Mouse (Mus musculus) intestine, embryonic 15.5 days (tissue): Measurements from ENCODE around the gene Atp10a. TPM values are rescaled to one million over a fixed set of nuclear protein-coding genes. Genes with fewer than 3 reads are reported as not detected.

Experiments used
- ATAC-seq: fragments of 200-750 bp; cut with Nextera tagmentation; 2 replicates; pipeline ENCODE4 v1.8.0; 2017; ENCODE audit warnings: moderate TSS enrichment, moderate library complexity
- H3K27ac ChIP-seq: fragments of 300-500 bp; sonication (generic); 2 replicates; pipeline ENCODE4 v1.5.1; 2015; ENCODE audit warnings: mild to moderate bottlenecking, inconsistent platforms
- H3K27me3 ChIP-seq: fragments of 300-500 bp; sonication (generic); replicated peaks from 2 replicates; pipeline ENCODE4 v1.6.1; 2015; ENCODE audit warnings: inconsistent platforms
- H3K36me3 ChIP-seq: fragments of 300-500 bp; sonication (generic); 2 replicates; pipeline ENCODE4 v1.6.1; 2015; ENCODE audit warnings: inconsistent platforms
- H3K4me1 ChIP-seq: fragments of 300-500 bp; sonication (generic); replicated peaks from 2 replicates; pipeline ENCODE4 v1.6.1; 2015; ENCODE audit warnings: inconsistent platforms
- H3K4me2 ChIP-seq: fragments of 300-500 bp; sonication (generic); replicated peaks from 2 replicates; pipeline ENCODE4 v1.6.1; 2015; ENCODE audit warnings: mild to moderate bottlenecking, inconsistent platforms
- H3K4me3 ChIP-seq: fragments of 300-500 bp; sonication (generic); replicated peaks from 2 replicates; pipeline ENCODE4 v1.5.1; 2015; ENCODE audit warnings: inconsistent platforms
- H3K9ac ChIP-seq: fragments of 300-500 bp; sonication (generic); 2 replicates; pipeline ENCODE4 v1.6.1; 2015; ENCODE audit warnings: inconsistent platforms
- H3K9me3 ChIP-seq: fragments of 300-500 bp; sonication (generic); 2 replicates; pipeline ENCODE4 v1.6.1; 2016; ENCODE audit warnings: inconsistent platforms
- WGBS: fragments of 180-500 bp; shearing (Covaris S2); methylation state at CpG from one replicate; pipeline ENCODE4 v1.1.7; 2015; 5-methylcytosine and 5-hydroxymethylcytosine counted together
- polyA plus RNA-seq: library from polyadenylated mRNA; unstranded; fragments of >200 nt; fragmentation: Nextera tagmentation; extraction: Ambion mirVana; gene quantifications from 2 replicates; pipeline ENCODE4 v1.2.1, GENCODE M21; 2015

Atp10a gene
- polyA plus RNA-seq, 1 experiment from 2014 or later = 2.9 TPM

DNA sequence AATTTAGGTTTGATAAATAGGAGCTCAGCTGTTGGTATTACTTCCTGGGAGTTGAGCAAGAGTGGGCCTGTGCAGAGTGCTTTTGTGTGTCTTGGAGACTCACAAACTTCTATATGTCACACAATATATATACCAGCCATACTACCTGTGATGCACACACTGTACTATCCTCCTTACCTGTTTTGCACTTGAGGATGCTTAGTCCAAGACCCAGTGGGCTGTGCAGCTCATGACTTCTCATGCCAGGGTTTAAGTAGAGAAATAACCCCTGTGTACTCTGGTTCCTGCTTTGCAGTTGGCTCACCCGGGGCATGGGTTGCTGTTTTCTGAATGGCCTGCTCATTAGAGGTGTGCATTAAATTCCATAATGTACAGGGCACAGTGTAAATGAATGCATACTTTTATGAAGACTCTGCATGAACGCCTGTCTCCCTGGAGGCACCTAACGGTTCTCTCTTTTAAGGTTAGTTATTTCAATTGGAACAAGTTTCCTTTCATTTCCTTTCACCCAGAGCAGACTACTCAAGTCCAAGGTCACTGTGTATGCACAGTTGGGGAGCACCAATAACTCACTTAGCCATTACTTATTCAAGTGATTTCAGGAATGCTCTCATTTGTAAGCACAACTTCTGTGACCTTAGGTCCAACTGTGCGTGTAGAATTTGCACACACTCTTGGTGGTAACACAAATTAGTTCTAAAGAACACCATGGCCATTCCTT lies 63.4 kb downstream of the Atp10a start:
- no peak overlapping the region for H3K4me2 ChIP-seq
- no peak overlapping the region for H3K27ac ChIP-seq
- H3K4me1 ChIP-seq = no peaks in the 10 kb centered on the region
- no peak for ATAC-seq
- no peaks in the 10 kb centered on the region for H3K27me3 ChIP-seq
- H3K9me3 ChIP-seq = no peaks in the 10 kb centered on the region
- WGBS = 60% methylated on average over 4 of the region's 4 CpGs
- H3K36me3 ChIP-seq = no peaks in the 10 kb centered on the region
- H3K9ac ChIP-seq = no peak overlapping the region
- no peak overlapping the region for H3K4me3 ChIP-seq

DNA sequence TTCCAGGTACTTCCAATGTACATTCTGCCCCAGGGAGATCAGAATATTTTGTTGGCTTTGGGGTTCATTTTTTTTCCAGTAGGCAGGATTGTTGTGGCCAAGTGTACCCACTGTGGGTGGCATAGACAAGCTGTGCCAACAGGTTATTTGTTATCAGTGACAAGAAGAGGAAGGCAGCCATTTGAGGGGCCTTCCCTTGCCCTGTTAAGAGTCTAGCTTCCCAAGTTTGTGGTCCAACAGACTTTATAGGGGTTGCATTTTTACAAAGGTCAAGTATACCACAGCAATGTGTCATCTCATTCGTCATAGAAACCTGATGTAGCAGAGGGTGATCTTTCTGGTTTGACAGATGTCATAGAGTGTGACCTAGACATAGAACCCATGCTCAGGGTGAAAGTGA lies 66.3 kb downstream of the Atp10a start:
- no peak for ATAC-seq
- H3K27ac ChIP-seq = no peak overlapping the region
- 80% methylated on average over 1 of the region's 1 CpGs for WGBS
- H3K4me1 ChIP-seq = no peaks in the 10 kb centered on the region
- no peaks in the 10 kb centered on the region for H3K36me3 ChIP-seq
- no peaks in the 10 kb centered on the region for H3K27me3 ChIP-seq
- H3K4me2 ChIP-seq = no peak overlapping the region
- no peak overlapping the region for H3K4me3 ChIP-seq
- H3K9ac ChIP-seq = no peak overlapping the region
- H3K9me3 ChIP-seq = no peaks in the 10 kb centered on the region

DNA sequence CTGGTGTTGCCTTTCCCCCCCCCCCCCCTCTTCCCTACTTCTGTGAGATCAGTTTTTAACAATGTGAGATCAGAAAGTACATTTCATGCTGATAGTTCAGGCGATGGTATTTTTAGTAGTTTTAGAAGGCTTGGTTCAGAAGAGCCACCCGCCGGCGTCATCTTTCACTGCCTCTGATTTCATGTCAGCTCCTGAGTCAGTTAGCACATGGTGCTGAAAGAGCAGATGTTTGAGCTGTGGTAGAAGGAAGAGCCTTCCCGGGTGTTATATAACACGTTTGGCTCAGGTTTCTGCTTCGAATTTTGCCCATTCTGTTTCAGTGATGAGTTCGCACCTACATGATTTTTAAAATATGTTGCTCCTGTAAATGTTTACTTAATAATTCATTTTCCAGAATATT lies 74.2 kb downstream of the Atp10a start:
- no peak for ATAC-seq
- WGBS = 40% methylated on average over 8 of the region's 8 CpGs
- no peaks in the 10 kb centered on the region for H3K9me3 ChIP-seq

DNA sequence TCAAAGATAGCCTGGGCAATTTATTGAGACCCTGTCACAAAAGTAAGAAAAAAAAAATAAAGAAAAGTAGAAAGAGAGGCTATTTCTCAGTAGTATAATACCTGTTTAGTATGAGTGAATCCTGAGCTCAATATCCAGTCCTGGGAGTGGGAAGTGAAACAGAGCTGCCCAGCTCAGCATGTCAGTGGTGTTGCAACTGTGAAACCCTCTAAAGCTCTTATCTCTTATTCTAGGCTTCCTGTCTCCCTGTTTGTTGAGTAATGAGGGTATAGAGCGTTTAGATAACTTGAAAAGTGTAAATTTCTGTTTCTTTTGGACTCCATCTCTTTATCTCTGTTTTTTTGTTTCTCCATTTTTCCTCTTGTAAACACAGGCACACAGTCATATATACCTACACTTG lies 74.9 kb downstream of the Atp10a start:
- Histone ChIP-seq H3K27ac (no peak overlapping the region), H3K4me1 (0 out of 2 replicates have a peak, but pooled peaks cover 7% of the 10 kb centered on the region), H3K4me3 (no peak overlapping the region), H3K9me3 (no peaks in the 10 kb centered on the region), H3K4me2 (no peak overlapping the region), H3K36me3 (no peaks in the 10 kb centered on the region), H3K9ac (no peak overlapping the region), H3K27me3 (no peaks in the 10 kb centered on the region)
- no peak for ATAC-seq
- 50% methylated on average over 1 of the region's 1 CpGs for WGBS

More for the DNA sequence above, 74.2 kb downstream of the Atp10a start:
- no peak overlapping the region for H3K27ac ChIP-seq
- H3K36me3 ChIP-seq = no peaks in the 10 kb centered on the region
- no peak overlapping the region for H3K4me2 ChIP-seq
- no peak overlapping the region for H3K4me3 ChIP-seq
- no peak overlapping the region for H3K9ac ChIP-seq
- no peaks in the 10 kb centered on the region for H3K27me3 ChIP-seq
- H3K4me1 ChIP-seq = 0 out of 2 replicates have a peak, but pooled peaks cover 7% of the 10 kb centered on the region

DNA sequence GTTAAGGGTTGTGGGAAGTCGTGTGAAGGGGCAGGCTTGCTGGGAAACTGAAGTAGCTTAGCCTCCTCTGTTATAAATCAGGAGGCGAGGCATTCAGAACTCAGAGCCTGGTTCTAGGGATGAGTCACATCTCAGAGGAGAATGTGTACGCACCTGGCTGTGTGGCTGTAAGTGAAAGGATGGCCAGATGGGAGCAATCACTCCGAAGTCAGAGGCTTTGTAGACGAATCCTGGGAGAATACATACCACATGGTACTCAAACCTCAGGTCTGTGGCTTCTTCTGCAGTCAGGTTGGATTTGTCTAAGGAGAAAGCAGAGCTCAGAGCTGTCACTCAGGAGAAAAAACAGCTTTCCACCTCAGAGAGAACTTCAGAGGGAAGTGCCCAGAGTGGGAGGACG lies 76.4 kb downstream of the Atp10a start:
- 0 out of 2 replicates have a peak, but pooled peaks cover 7% of the 10 kb centered on the region for H3K4me1 ChIP-seq
- H3K36me3 ChIP-seq = no peaks in the 10 kb centered on the region
- 37% methylated on average over 6 of the region's 6 CpGs for whole genome bisulfite sequencing
- no peak overlapping the region for H3K9ac ChIP-seq
- no peaks in the 10 kb centered on the region for H3K9me3 ChIP-seq
- H3K27me3 ChIP-seq = no peaks in the 10 kb centered on the region
- H3K4me3 ChIP-seq = no peak overlapping the region
- no peak overlapping the region for H3K27ac ChIP-seq
- no peak overlapping the region for H3K4me2 ChIP-seq
- no peak for ATAC-seq

GRCm38 (mm10) chr7:58733490-58733901 lies 77.5 kb downstream of the Atp10a start:
- Histone ChIP-seq H3K4me3 (no peak overlapping the region), H3K4me2 (no peak overlapping the region), H3K27ac (no peak overlapping the region), H3K27me3 (no peaks in the 10 kb centered on the region), H3K9me3 (no peaks in the 10 kb centered on the region), H3K36me3 (no peaks in the 10 kb centered on the region), H3K4me1 (0 out of 2 replicates have a peak, but pooled peaks cover 7% of the 10 kb centered on the region), H3K9ac (no peak overlapping the region)
- peak; percentile 58; the same call in 1 of the 2 replicates for ATAC-seq
- 39% methylated on average over 6 of the region's 6 CpGs for WGBS

GRCm38 (mm10) chr7:58736841-58737547 lies 81.0 kb downstream of the Atp10a start:
- no peak overlapping the region for H3K27ac ChIP-seq
- ATAC-seq = no peak
- H3K4me3 ChIP-seq = no peak overlapping the region

DNA sequence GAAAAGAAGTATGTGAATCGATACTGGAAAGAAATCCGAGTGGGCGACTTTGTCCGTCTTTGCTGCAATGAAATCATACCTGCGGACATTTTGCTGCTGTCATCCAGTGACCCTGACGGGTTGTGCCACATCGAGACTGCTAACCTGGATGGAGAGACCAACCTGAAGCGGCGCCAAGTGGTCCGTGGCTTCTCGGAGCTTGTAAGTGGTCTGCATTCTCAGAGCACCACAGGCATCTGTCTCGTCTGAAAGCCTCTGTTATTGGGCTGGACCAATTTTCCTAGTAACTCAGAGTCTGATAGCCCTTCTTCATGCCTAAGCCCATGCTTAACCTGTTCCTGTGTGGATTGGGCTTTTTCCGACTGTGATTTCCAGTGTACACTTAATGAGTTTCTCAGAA lies 84.2 kb downstream of the Atp10a start:
- Histone ChIP-seq H3K9me3 (no peaks in the 10 kb centered on the region), H3K9ac (no peak overlapping the region), H3K27me3 (no peaks in the 10 kb centered on the region), H3K27ac (no peak overlapping the region), H3K36me3 (no peaks in the 10 kb centered on the region), H3K4me1 (no peaks in the 10 kb centered on the region), H3K4me3 (no peak overlapping the region), H3K4me2 (no peak overlapping the region)
- WGBS = 91% methylated on average over 13 of the region's 13 CpGs
- ATAC-seq = no peak

More at GRCm38 (mm10) chr7:58736841-58737547, 81.0 kb downstream of the Atp10a start:
- 54% methylated on average over 3 of the region's 3 CpGs for WGBS
- H3K9me3 ChIP-seq = no peaks in the 10 kb centered on the region
- 0 out of 2 replicates have a peak, but pooled peaks cover 4% of the 10 kb centered on the region for H3K4me1 ChIP-seq
- H3K36me3 ChIP-seq = no peaks in the 10 kb centered on the region
- H3K27me3 ChIP-seq = no peaks in the 10 kb centered on the region
- H3K9ac ChIP-seq = no peak overlapping the region
- H3K4me2 ChIP-seq = no peak overlapping the region

DNA sequence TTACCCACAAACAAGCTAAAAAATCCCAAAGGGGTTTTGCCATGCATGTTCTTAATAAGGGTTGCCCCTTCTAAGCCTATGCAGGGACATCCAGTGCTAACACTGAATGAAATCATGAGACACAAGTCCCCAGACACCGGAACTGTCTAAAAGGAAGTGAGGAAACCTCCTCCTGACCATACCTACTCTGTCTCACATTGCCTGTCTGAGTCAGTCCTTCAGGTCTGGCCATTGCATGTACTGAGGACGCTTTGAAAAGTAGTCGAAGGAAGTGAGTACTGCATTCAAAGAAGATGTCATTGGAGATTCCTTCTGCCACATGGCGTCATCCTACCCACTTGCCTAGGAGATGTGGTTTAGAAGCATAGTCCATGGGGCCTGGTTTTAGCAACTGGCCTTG lies 84.9 kb downstream of the Atp10a start:
- no peaks in the 10 kb centered on the region for H3K27me3 ChIP-seq
- H3K27ac ChIP-seq = no peak overlapping the region
- WGBS = 86% methylated on average over 4 of the region's 4 CpGs
- H3K9ac ChIP-seq = no peak overlapping the region
- H3K9me3 ChIP-seq = no peaks in the 10 kb centered on the region
- H3K4me2 ChIP-seq = no peak overlapping the region
- H3K4me3 ChIP-seq = no peak overlapping the region
- no peak for ATAC-seq
- H3K4me1 ChIP-seq = no peaks in the 10 kb centered on the region
- no peaks in the 10 kb centered on the region for H3K36me3 ChIP-seq

GRCm38 (mm10) chr7:58742009-58742408 lies 86.0 kb downstream of the Atp10a start:
- ATAC-seq = no peak
- Histone ChIP-seq H3K4me2 (no peak overlapping the region), H3K9me3 (no peaks in the 10 kb centered on the region), H3K36me3 (no peaks in the 10 kb centered on the region), H3K27me3 (no peaks in the 10 kb centered on the region), H3K4me1 (no peaks in the 10 kb centered on the region), H3K4me3 (no peak overlapping the region), H3K27ac (no peak overlapping the region), H3K9ac (no peak overlapping the region)
- 82% methylated on average over 4 of the region's 4 CpGs for WGBS

- Histone ChIP-seq H3K4me1 (no peaks in the 10 kb centered on the region), H3K4me2 (no peak overlapping the region), H3K9ac (no peak overlapping the region), H3K4me3 (no peak overlapping the region), H3K9me3 (no peaks in the 10 kb centered on the region), H3K27ac (no peak overlapping the region), H3K27me3 (no peaks in the 10 kb centered on the region), H3K36me3 (no peaks in the 10 kb centered on the region)
- 70% methylated on average over 1 of the region's 1 CpGs for WGBS
- ATAC-seq = no peak
These were observed 86.7 kb downstream of the Atp10a start for GRCm38 (mm10) chr7:58742648-58743047.

- no peaks in the 10 kb centered on the region for H3K36me3 ChIP-seq
- H3K4me1 ChIP-seq = no peaks in the 10 kb centered on the region
- H3K27ac ChIP-seq = no peak overlapping the region
- no peaks in the 10 kb centered on the region for H3K27me3 ChIP-seq
- ATAC-seq = no peak
- no peak overlapping the region for H3K4me3 ChIP-seq
- no peak overlapping the region for H3K9ac ChIP-seq
- 66% methylated on average over 4 of the region's 4 CpGs for WGBS
- no peaks in the 10 kb centered on the region for H3K9me3 ChIP-seq
- H3K4me2 ChIP-seq = no peak overlapping the region
These were observed 87.7 kb downstream of the Atp10a start for GRCm38 (mm10) chr7:58743362-58744320.
